Mouse (Mus musculus) embryonic fibroblast, embryonic 13.5 days (primary cell): ENCODE measurements around the gene Pgd. TPM values are rescaled to one million over a fixed set of nuclear protein-coding genes. Genes with fewer than 3 reads are reported as not detected.
"Not testable (repeated sequence)": the region's sequence is repeated elsewhere in the genome, so short reads cannot be mapped to it uniquely, and the experiment has no call there.

Experiments used
- H3K27ac ChIP-seq: 2 replicates; pipeline ENCODE4 v1.5.1; 2012; ENCODE audit warnings: low read length, control low read depth, inconsistent platforms; ENCODE audit not compliant: insufficient read depth
- H3K4me1 ChIP-seq: 2 replicates; pipeline ENCODE4 v1.6.1; 2011; ENCODE audit warnings: low read length; ENCODE audit not compliant: control insufficient read depth, insufficient read depth
- H3K4me3 ChIP-seq: 2 replicates; pipeline ENCODE4 v1.5.1; 2011; ENCODE audit warnings: mild to moderate bottlenecking, control low read depth, low read length; ENCODE audit not compliant: insufficient read depth
- CTCF ChIP-seq: IDR thresholded peaks from 2 replicates; pipeline ENCODE4 v1.5.1; 2011; ENCODE audit warnings: mild to moderate bottlenecking, control low read depth, low read length, moderate library complexity, borderline replicate concordance; ENCODE audit not compliant: insufficient read depth
- POLR2A ChIP-seq: IDR thresholded peaks from 2 replicates; pipeline ENCODE4 v1.6.1; 2011; ENCODE audit warnings: low read depth, mild to moderate bottlenecking, control low read depth, low read length, moderate library complexity
- polyA plus RNA-seq: library from polyadenylated mRNA; stranded (reverse); fragments of >200 nt; gene quantifications from 2 replicates; pipeline ENCODE4 v1.2.4, GENCODE M21; 2011; ENCODE audit warnings: low read depth; ENCODE audit not compliant: missing spikeins, insufficient read length

The Pgd gene
- polyA plus RNA-seq, result 112 and 179 TPM in 2 replicates

DNA sequence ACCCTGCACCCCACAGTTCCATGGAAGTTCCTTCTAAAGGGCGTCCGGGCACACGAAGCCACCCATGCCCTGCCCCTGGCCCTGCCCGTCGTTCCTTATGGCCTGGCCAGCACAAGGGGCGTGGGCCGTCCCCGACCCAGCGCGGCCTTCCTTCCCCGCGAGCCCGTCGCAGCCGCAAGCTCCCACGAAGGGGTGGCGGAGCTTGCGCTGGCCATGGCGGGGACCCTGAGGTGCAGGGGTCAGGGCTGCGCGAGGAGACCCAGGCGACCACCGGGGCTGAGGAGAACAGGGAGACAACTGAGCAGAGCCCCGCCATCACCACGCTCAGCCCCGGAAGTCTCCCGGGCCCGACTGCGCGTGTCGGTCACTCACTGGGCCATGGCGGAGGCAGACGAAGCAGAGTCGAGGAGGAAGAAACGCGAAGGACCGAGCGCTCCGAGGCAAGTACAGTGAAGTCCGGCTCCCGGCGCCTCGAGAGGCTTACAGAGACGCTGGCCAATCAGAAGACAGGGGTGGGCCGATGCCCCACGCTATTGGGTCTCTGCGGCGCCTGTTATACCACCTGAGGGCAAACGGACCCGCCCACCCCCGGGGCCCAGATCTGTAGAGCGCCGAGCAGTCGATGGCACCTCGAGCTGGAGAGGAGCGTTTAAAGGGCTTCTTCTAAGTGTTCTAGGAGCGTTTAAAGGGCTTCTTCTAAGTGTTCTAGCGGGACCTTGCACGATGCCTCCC, at the start of gene Pgd:
Gene Pgd (minus strand): TSS at position 557 of the 732 bp plus-strand sequence.
- Histone ChIP-seq H3K27ac (peak within 1 kb of the TSS; percentile 76), H3K4me3 (peak within 1 kb of the TSS; percentile 98), H3K4me1 (no peaks in the 10 kb centered on the region; the same call in 1 of the 2 replicates)
- peak; percentile 95 for TF ChIP-seq POLR2A
- TF ChIP-seq CTCF, result no peak

DNA sequence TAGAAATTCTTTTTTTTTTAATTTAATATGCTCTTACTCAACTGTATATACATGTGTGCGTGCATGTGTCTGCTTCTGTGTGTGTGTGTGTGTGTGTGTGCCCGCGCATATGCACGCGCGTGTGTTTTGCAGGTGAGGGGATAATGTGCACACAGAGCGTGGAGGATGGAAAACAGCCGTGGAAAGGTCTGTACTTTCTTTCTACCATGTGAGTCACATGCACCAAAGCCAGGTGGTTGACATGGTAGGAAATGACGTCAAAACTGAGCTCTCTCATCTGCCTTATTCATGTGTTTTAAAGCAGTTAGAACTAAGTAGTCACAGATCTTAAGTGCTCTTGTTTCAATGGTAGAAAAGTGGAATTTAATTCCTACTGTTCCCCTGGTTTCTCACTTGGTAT, 49.4 kb upstream of the Pgd start:
- peaks cover 11% of the 10 kb centered on the region for H3K4me1 ChIP-seq
- TF ChIP-seq POLR2A (no peak), CTCF (no peak)
- H3K4me3 ChIP-seq, result no peak overlapping the region
- peak overlapping the region; percentile 44; the same call in 1 of the 2 replicates for H3K27ac ChIP-seq

DNA sequence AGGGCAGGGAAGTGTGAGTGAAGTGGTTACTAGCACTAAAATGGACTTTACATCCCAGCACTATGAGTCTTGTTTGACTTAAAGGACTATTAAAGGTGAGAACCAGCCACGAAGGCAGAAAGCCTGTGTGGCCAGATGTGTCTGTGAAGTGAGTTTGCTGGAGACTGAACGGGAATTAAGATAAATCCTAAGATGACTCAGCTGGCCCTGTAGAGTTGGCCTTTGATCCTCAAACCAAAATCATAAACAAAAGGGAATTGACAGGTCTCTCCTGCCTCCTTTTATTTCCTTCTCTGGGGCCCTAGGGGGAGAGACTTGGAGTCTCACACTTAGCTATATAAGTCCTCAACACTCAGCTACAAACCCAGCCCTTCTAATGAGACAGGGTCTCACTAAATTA, 48.8 kb upstream of the Pgd start:
- Histone ChIP-seq H3K4me3 (no peak overlapping the region), H3K27ac (peak overlapping the region; percentile 44; the same call in 1 of the 2 replicates), H3K4me1 (peaks cover 11% of the 10 kb centered on the region)
- no peak for TF ChIP-seq POLR2A
- no peak for TF ChIP-seq CTCF

DNA sequence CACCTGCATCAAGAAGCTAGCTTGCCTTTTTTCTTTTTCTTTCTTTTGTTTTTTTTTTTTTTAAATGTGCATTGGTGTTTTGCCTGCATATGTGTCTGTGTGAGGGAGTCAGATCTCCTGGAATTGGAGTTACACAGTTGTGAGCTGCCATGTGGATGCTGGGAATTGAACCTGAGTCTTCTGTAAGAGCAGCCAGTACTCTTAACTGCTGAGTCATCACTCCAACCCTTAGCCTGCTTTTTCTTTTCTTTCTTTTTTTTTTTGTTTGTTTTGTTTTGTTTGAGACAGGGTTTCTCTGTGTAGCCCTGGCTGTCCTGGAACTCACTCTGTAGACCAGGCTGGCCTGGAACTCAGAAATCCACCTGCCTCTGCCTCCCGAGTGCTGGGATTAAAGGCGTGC, 47.9 kb upstream of the Pgd start:
- H3K4me3 ChIP-seq, H3K27ac ChIP-seq: not testable (repeated sequence)
- peaks cover 11% of the 10 kb centered on the region for H3K4me1 ChIP-seq

DNA sequence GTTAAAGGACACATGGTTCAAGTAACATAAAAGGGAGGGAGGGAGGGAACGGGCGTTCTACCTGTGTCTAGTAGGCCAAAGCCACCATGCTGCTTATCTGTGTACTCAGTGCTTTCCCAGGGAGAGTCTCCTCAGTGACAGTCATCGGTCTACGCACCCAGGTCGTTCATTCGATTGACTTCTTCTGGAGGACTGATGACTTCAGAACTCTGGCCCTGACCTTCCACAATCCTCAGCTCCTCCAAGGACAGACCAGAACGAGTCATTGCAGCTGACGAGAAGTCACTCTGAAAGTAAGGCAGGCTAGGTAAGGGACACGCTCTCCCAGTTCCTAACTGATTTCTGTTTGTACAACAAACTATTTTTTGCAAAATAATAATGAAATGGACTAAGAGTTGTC, 46.9 kb upstream of the Pgd start:
- TF ChIP-seq CTCF (no peak), POLR2A (no peak)
- Histone ChIP-seq H3K4me3 (no peak overlapping the region), H3K4me1 (peaks cover 11% of the 10 kb centered on the region), H3K27ac (no peak overlapping the region)

DNA sequence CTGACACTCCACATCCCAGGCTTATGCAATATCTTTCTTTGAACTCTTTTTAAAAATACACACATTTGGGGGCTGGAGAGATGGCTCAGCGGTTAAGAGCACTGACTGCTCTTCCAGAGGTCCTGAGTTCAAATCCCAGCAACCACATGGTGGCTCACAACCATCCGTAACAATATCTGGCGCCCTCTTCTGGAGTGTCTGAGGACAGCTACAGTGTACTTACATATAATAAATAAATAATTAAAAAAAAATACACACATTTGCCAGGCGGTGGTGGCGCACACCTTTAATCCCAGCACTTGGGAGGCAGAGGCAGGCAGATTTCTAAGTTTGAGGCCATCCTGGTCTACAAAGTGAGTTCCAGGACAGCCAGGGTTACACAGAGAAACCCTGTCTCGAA, 44.9 kb upstream of the Pgd start:
- H3K4me3 ChIP-seq, H3K27ac ChIP-seq, H3K4me1 ChIP-seq: not testable (repeated sequence)

DNA sequence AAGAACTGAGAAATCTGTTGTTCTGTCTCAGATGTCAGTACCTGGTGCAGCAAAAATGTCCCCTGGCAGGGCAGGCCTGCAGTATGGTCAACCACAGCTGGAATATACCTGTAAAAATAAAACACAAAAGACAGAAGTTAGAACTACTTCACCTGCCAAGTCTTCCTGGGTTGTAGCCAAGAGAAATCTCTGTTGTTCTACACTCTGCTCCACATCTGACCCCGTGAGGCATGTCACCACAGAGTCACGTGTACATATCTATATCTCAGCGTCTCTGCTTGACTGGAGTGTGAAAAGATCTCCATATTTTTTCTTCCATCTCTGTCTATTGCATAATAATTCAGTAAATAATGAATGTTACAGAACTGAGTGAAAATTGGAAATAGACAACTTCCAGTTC, 35.9 kb upstream of the Pgd start:
- Histone ChIP-seq H3K4me1 (no peaks in the 10 kb centered on the region), H3K4me3 (no peak overlapping the region), H3K27ac (no peak overlapping the region)
- no peak for TF ChIP-seq CTCF
- TF ChIP-seq POLR2A, result no peak

DNA sequence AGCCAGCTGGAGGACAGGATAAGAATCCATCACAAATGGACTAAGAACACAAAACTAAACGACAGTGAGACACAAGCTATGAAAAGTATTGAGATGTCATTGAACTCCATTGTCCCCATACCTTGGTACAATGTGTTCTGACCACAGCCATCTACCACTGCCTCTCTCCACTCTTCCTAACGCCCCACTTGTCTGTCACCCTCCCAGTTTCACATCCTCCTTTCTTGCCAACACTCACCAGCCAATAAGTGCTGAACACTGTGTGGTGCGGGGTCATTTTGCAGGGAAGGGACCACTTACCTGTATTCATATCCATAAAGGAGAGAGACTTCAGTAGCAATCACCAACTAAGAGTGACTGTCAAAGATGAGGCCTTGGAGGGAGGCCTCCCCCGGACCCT, 34.5 kb upstream of the Pgd start:
- Histone ChIP-seq H3K4me1 (no peaks in the 10 kb centered on the region), H3K4me3 (no peak overlapping the region), H3K27ac (no peak overlapping the region)
- TF ChIP-seq POLR2A (no peak), CTCF (no peak)

DNA sequence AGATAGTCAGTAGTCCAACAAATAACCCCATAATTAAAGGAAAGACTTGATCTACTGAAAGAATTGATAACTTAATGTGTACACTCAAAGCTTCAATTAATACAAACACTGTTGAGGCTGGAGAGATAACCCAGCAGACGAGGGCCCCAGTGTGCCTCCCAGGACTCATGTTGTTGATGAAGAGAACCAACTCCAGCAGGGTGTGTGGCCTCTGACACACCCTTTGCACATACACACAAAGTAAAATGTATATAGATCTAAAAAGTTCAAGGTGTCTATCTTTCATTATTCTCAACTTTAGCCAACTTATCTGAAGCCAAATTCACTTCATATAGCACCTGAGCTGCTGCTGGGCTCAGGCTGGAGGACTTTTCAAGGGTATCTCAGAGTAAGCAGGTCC, 30.6 kb upstream of the Pgd start:
- Histone ChIP-seq H3K27ac (no peak overlapping the region), H3K4me3 (no peak overlapping the region), H3K4me1 (no peaks in the 10 kb centered on the region)
- no peak for TF ChIP-seq POLR2A
- TF ChIP-seq CTCF, result no peak

DNA sequence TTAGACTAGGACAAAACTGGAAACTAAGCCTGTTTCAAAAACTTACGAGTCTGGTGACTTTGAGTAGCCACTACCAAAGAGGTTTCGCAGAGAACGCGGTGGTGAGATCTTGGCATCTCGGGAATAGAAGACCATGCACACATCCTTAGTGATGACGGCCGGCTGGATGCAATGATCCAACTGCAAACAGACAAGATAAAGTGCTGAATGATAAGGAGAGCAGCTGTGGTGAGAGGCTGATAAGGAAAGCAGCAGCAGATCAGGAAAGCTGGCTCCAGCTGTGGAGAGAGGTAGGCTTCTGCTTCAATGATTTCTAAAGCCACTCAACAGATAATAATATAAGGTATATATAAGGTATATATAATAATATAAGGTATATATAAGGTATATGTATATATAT, 24.5 kb upstream of the Pgd start:
- Histone ChIP-seq H3K4me1 (no peaks in the 10 kb centered on the region), H3K27ac (no peak overlapping the region), H3K4me3 (no peak overlapping the region)
- TF ChIP-seq CTCF (no peak), POLR2A (no peak)

DNA sequence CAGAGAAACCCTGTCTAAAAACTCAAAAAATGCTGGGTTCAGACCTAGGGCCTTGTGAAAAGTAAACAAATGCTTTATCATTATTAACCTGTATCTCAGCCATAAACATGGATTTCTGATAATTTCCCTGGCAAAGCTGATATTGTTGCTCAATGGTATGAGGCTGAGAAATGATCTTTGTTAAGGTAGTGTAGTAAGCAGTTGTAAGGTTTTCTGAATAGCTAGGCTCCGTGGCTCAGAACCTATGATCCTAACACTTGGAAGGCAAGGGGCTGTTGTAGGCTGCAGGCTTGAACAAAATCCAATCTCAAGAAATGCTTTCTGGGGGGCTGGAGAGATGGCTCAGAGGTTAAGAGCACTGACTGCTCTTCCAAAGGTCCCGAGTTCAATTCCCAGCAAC, 22.0 kb upstream of the Pgd start:
- TF ChIP-seq POLR2A (no peak), CTCF (no peak)
- no peak overlapping the region for H3K4me3 ChIP-seq
- H3K27ac ChIP-seq, result no peak overlapping the region
- no peaks in the 10 kb centered on the region for H3K4me1 ChIP-seq
